Mouse (Mus musculus): Measurements from ENCODE around the gene Plppr2. TPM values are rescaled to one million over a fixed set of nuclear protein-coding genes. Genes with fewer than 3 reads are reported as not detected.

Gene Plppr2
- polyA plus RNA-seq (2014; fragmentation: Nextera tagmentation; extraction: Ambion mirVana): 7.0 and 9.2 TPM in 2 replicates

GRCm38 (mm10) chr9:21936692-21937570, at the start of gene Plppr2:
Gene Plppr2 (plus strand): TSS chr9:21937033.
- no peaks in the 10 kb centered on the region for H3K4me1 ChIP-seq (ENCODE audit: control insufficient read depth, insufficient read depth, low read length)
- H3K4me3 ChIP-seq (ENCODE audit: low read length): peak within 1 kb of the TSS; percentile 57
- H3K9ac ChIP-seq (ENCODE audit: low read depth, low read length): peak within 1 kb of the TSS; percentile 63
- no peaks in the 10 kb centered on the region for H3K36me3 ChIP-seq (ENCODE audit: control insufficient read depth, insufficient read depth, low read length)
- 2% methylated on average over 41 of the region's 43 CpGs for WGBS
- H3K27me3 ChIP-seq (ENCODE audit: control insufficient read depth, insufficient read depth, low read length): no peaks in the 10 kb centered on the region
- H3K4me2 ChIP-seq (replicated peaks; ENCODE audit: low read depth, low read length): peak within 1 kb of the TSS; percentile 82
- H3K27ac ChIP-seq (ENCODE audit: low read depth, low read length): no peak within 1 kb of the TSS
- ATAC-seq (ENCODE audit: low FRiP score, low TSS enrichment): peak; percentile 97
- no peaks in the 10 kb centered on the region for H3K9me3 ChIP-seq (ENCODE audit: control insufficient read depth, low read length)

- no peaks in the 10 kb centered on the region for H3K27me3 ChIP-seq (ENCODE audit: control insufficient read depth, insufficient read depth, low read length)
- H3K36me3 ChIP-seq (ENCODE audit: control insufficient read depth, insufficient read depth, low read length): no peaks in the 10 kb centered on the region
- H3K27ac ChIP-seq (ENCODE audit: low read depth, low read length): no peak overlapping the region
- H3K4me1 ChIP-seq (ENCODE audit: control insufficient read depth, insufficient read depth, low read length): no peaks in the 10 kb centered on the region
- H3K9ac ChIP-seq (ENCODE audit: low read depth, low read length): no peak overlapping the region
- no peaks in the 10 kb centered on the region for H3K9me3 ChIP-seq (ENCODE audit: control insufficient read depth, low read length)
- ATAC-seq (ENCODE audit: low FRiP score, low TSS enrichment): no peak
- 64% methylated on average over 3 of the region's 3 CpGs for WGBS
- H3K4me3 ChIP-seq (ENCODE audit: low read length): no peak overlapping the region
- no peak overlapping the region for H3K4me2 ChIP-seq (replicated peaks; ENCODE audit: low read depth, low read length)
These were observed 47.6 kb upstream of the Plppr2 start for GRCm38 (mm10) chr9:21889229-21889628.

- Histone ChIP-seq H3K36me3 (ENCODE audit: control insufficient read depth, insufficient read depth, low read length) (no peaks in the 10 kb centered on the region), H3K4me2 (replicated peaks; ENCODE audit: low read depth, low read length) (peak overlapping the region; percentile 41), H3K4me3 (ENCODE audit: low read length) (peak overlapping the region; percentile 40), H3K9me3 (ENCODE audit: control insufficient read depth, low read length) (no peaks in the 10 kb centered on the region), H3K4me1 (ENCODE audit: control insufficient read depth, insufficient read depth, low read length) (no peaks in the 10 kb centered on the region), H3K27me3 (ENCODE audit: control insufficient read depth, insufficient read depth, low read length) (peaks cover 2% of the 10 kb centered on the region; the same call in 1 of the 2 replicates), H3K27ac (ENCODE audit: low read depth, low read length) (no peak overlapping the region), H3K9ac (ENCODE audit: low read depth, low read length) (no peak overlapping the region; the same call in 1 of the 2 replicates)
- peak; percentile 88 for ATAC-seq (ENCODE audit: low FRiP score, low TSS enrichment)
- WGBS: 16% methylated on average over 10 of the region's 10 CpGs
These were observed 35.5 kb upstream of the Plppr2 start for GRCm38 (mm10) chr9:21901223-21901820.

- H3K9me3 ChIP-seq (ENCODE audit: control insufficient read depth, low read length): no peaks in the 10 kb centered on the region
- no peak overlapping the region for H3K4me3 ChIP-seq (ENCODE audit: low read length)
- H3K36me3 ChIP-seq (ENCODE audit: control insufficient read depth, insufficient read depth, low read length): no peaks in the 10 kb centered on the region
- H3K27ac ChIP-seq (ENCODE audit: low read depth, low read length): no peak overlapping the region
- ATAC-seq (ENCODE audit: low FRiP score, low TSS enrichment): no peak
- no peaks in the 10 kb centered on the region for H3K4me1 ChIP-seq (ENCODE audit: control insufficient read depth, insufficient read depth, low read length)
- H3K27me3 ChIP-seq (ENCODE audit: control insufficient read depth, insufficient read depth, low read length): peaks cover 2% of the 10 kb centered on the region; the same call in 1 of the 2 replicates
- H3K9ac ChIP-seq (ENCODE audit: low read depth, low read length): no peak overlapping the region
- no peak overlapping the region for H3K4me2 ChIP-seq (replicated peaks; ENCODE audit: low read depth, low read length)
- WGBS: 84% methylated on average over 4 of the region's 4 CpGs
These were observed 32.8 kb upstream of the Plppr2 start for GRCm38 (mm10) chr9:21904031-21904430.

GRCm38 (mm10) chr9:21908216-21908615, 28.6 kb upstream of the Plppr2 start:
- Histone ChIP-seq H3K9me3 (ENCODE audit: control insufficient read depth, low read length) (no peaks in the 10 kb centered on the region), H3K27ac (ENCODE audit: low read depth, low read length) (no peak overlapping the region), H3K4me1 (ENCODE audit: control insufficient read depth, insufficient read depth, low read length) (no peaks in the 10 kb centered on the region), H3K36me3 (ENCODE audit: control insufficient read depth, insufficient read depth, low read length) (no peaks in the 10 kb centered on the region), H3K4me3 (ENCODE audit: low read length) (no peak overlapping the region), H3K4me2 (replicated peaks; ENCODE audit: low read depth, low read length) (no peak overlapping the region), H3K27me3 (ENCODE audit: control insufficient read depth, insufficient read depth, low read length) (no peaks in the 10 kb centered on the region; the same call in 1 of the 2 replicates), H3K9ac (ENCODE audit: low read depth, low read length) (no peak overlapping the region)
- WGBS: 80% methylated on average over 11 of the region's 11 CpGs
- ATAC-seq (ENCODE audit: low FRiP score, low TSS enrichment): no peak

- H3K27ac ChIP-seq (ENCODE audit: low read depth, low read length): no peak overlapping the region
- no peak overlapping the region for H3K9ac ChIP-seq (ENCODE audit: low read depth, low read length)
- no peaks in the 10 kb centered on the region for H3K9me3 ChIP-seq (ENCODE audit: control insufficient read depth, low read length)
- no peak overlapping the region for H3K4me3 ChIP-seq (ENCODE audit: low read length)
- no peaks in the 10 kb centered on the region for H3K4me1 ChIP-seq (ENCODE audit: control insufficient read depth, insufficient read depth, low read length)
- H3K27me3 ChIP-seq (ENCODE audit: control insufficient read depth, insufficient read depth, low read length): no peaks in the 10 kb centered on the region
- no peak overlapping the region for H3K4me2 ChIP-seq (replicated peaks; ENCODE audit: low read depth, low read length)
- 76% methylated on average over 10 of the region's 10 CpGs for WGBS
- H3K36me3 ChIP-seq (ENCODE audit: control insufficient read depth, insufficient read depth, low read length): no peaks in the 10 kb centered on the region
- no peak for ATAC-seq (ENCODE audit: low FRiP score, low TSS enrichment)
These were observed 27.2 kb upstream of the Plppr2 start for GRCm38 (mm10) chr9:21909474-21910223.

- no peak overlapping the region for H3K9ac ChIP-seq (ENCODE audit: low read depth, low read length)
- peak overlapping the region; percentile 98 for H3K4me2 ChIP-seq (replicated peaks; ENCODE audit: low read depth, low read length)
- 62% methylated on average over 3 of the region's 3 CpGs for WGBS
- no peaks in the 10 kb centered on the region for H3K36me3 ChIP-seq (ENCODE audit: control insufficient read depth, insufficient read depth, low read length)
- ATAC-seq (ENCODE audit: low FRiP score, low TSS enrichment): no peak
- no peaks in the 10 kb centered on the region for H3K4me1 ChIP-seq (ENCODE audit: control insufficient read depth, insufficient read depth, low read length)
- peaks cover 4% of the 10 kb centered on the region; the same call in 1 of the 2 replicates for H3K27me3 ChIP-seq (ENCODE audit: control insufficient read depth, insufficient read depth, low read length)
- H3K27ac ChIP-seq (ENCODE audit: low read depth, low read length): no peak overlapping the region
- H3K4me3 ChIP-seq (ENCODE audit: low read length): peak overlapping the region; percentile 66; the same call in 1 of the 2 replicates
- H3K9me3 ChIP-seq (ENCODE audit: control insufficient read depth, low read length): no peaks in the 10 kb centered on the region
These were observed 19.9 kb upstream of the Plppr2 start for GRCm38 (mm10) chr9:21916851-21917492.

GRCm38 (mm10) chr9:21917493-21918034, 19.3 kb upstream of the Plppr2 start:
- Histone ChIP-seq H3K4me2 (replicated peaks; ENCODE audit: low read depth, low read length) (peak overlapping the region; percentile 98), H3K27ac (ENCODE audit: low read depth, low read length) (no peak overlapping the region), H3K36me3 (ENCODE audit: control insufficient read depth, insufficient read depth, low read length) (no peaks in the 10 kb centered on the region), H3K4me1 (ENCODE audit: control insufficient read depth, insufficient read depth, low read length) (no peaks in the 10 kb centered on the region), H3K27me3 (ENCODE audit: control insufficient read depth, insufficient read depth, low read length) (peaks cover 4% of the 10 kb centered on the region; the same call in 1 of the 2 replicates), H3K4me3 (ENCODE audit: low read length) (peak overlapping the region; percentile 66), H3K9ac (ENCODE audit: low read depth, low read length) (peak overlapping the region; percentile 67), H3K9me3 (ENCODE audit: control insufficient read depth, low read length) (no peaks in the 10 kb centered on the region)
- whole genome bisulfite sequencing: 3% methylated on average over 34 of the region's 35 CpGs
- peak; percentile 72; the same call in 1 of the 2 replicates for ATAC-seq (ENCODE audit: low FRiP score, low TSS enrichment)
